Mouse (Mus musculus): ENCODE measurements around the gene Wipi1.

Gene Wipi1

GRCm38 (mm10) chr11:109578536-109578935, 33.2 kb downstream of the Wipi1 start:
- DNase-seq (ENCODE audit: low spot score in 2 of 2) = no peak

- no peak for DNase-seq (ENCODE audit: low spot score in 2 of 2)
These were observed 35.9 kb downstream of the Wipi1 start for GRCm38 (mm10) chr11:109575832-109576231.

- DNase-seq (ENCODE audit: low spot score in 2 of 2) = no peak
These were observed 37.2 kb downstream of the Wipi1 start for GRCm38 (mm10) chr11:109574604-109575003.

- DNase-seq (ENCODE audit: low spot score in 2 of 2) = no peak
These were observed 39.7 kb downstream of the Wipi1 start for GRCm38 (mm10) chr11:109572051-109572450.

GRCm38 (mm10) chr11:109569809-109570208, 42.0 kb downstream of the Wipi1 start:
- DNase-seq (ENCODE audit: low spot score in 2 of 2) = no peak

- DNase-seq (ENCODE audit: low spot score in 2 of 2) = no peak
These were observed 42.7 kb downstream of the Wipi1 start for GRCm38 (mm10) chr11:109569007-109569618.

GRCm38 (mm10) chr11:109564466-109565214, 47.1 kb downstream of the Wipi1 start:
- DNase-seq (ENCODE audit: low spot score in 2 of 2) = no peak

- DNase-seq (ENCODE audit: low spot score in 2 of 2) = no peak
These were observed 48.1 kb downstream of the Wipi1 start for GRCm38 (mm10) chr11:109563708-109564107.

- no peak for DNase-seq (ENCODE audit: low spot score in 2 of 2)
These were observed 50.3 kb downstream of the Wipi1 start for GRCm38 (mm10) chr11:109561445-109561844.

- peak; percentile 35 to 62 for DNase-seq (ENCODE audit: low spot score in 2 of 2)
These were observed 50.9 kb downstream of the Wipi1 start for GRCm38 (mm10) chr11:109560793-109561257.

- DNase-seq (ENCODE audit: low spot score in 2 of 2) = no peak
These were observed 52.5 kb downstream of the Wipi1 start for GRCm38 (mm10) chr11:109559241-109559640.

GRCm38 (mm10) chr11:109557419-109557818, 54.3 kb downstream of the Wipi1 start:
- peak; percentile 33 to 54 for DNase-seq (ENCODE audit: low spot score in 2 of 2)

- DNase-seq (ENCODE audit: low spot score in 2 of 2) = peak in 1 of 2 experiments; percentile 14
These were observed 55.6 kb downstream of the Wipi1 start for GRCm38 (mm10) chr11:109556130-109556529.

- DNase-seq (ENCODE audit: low spot score in 2 of 2) = no peak
These were observed 57.3 kb downstream of the Wipi1 start for GRCm38 (mm10) chr11:109554443-109554842.

- no peak for DNase-seq (ENCODE audit: low spot score in 2 of 2)
These were observed 57.8 kb downstream of the Wipi1 start for GRCm38 (mm10) chr11:109553921-109554320.

- DNase-seq (ENCODE audit: low spot score in 2 of 2) = peak; percentile 62 to 63
These were observed 62.0 kb downstream of the Wipi1 start for GRCm38 (mm10) chr11:109549599-109550290.

GRCm38 (mm10) chr11:109547652-109548051, 64.1 kb downstream of the Wipi1 start:
- DNase-seq (ENCODE audit: low spot score in 2 of 2) = no peak

GRCm38 (mm10) chr11:109546305-109547001, 65.3 kb downstream of the Wipi1 start:
- DNase-seq (ENCODE audit: low spot score in 2 of 2) = no peak

- DNase-seq (ENCODE audit: low spot score in 2 of 2) = no peak
These were observed 66.0 kb downstream of the Wipi1 start for GRCm38 (mm10) chr11:109545700-109546143.

GRCm38 (mm10) chr11:109545265-109545664, 66.5 kb downstream of the Wipi1 start:
- DNase-seq (ENCODE audit: low spot score in 2 of 2) = no peak

GRCm38 (mm10) chr11:109544432-109544831, 67.3 kb downstream of the Wipi1 start:
- no peak for DNase-seq (ENCODE audit: low spot score in 2 of 2)

GRCm38 (mm10) chr11:109543466-109543865, 68.3 kb downstream of the Wipi1 start:
- DNase-seq (ENCODE audit: low spot score in 2 of 2) = no peak
